Mouse (Mus musculus): Measurements from ENCODE around the gene Cryl1. TPM values are rescaled to one million over a fixed set of nuclear protein-coding genes. Genes with fewer than 3 reads are reported as not detected.

Gene Cryl1
- polyA plus RNA-seq, 1 experiment: 11.7 TPM

GRCm38 (mm10) chr14:57276481-57277012, 121.8 kb downstream of the Cryl1 start:
- DNase-seq (ENCODE audit: low read depth): no peak
- TF ChIP-seq POLR2A (IDR thresholded peaks at IDR 0.05; ENCODE audit: borderline replicate concordance, extremely low read depth, insufficient read depth, insufficient read length, poor library complexity, severe bottlenecking) (no peak), CTCF (IDR thresholded peaks at IDR 0.05; ENCODE audit: borderline replicate concordance, extremely low read depth, insufficient read depth, insufficient read length) (no peak)

GRCm38 (mm10) chr14:57272341-57272740, 126.0 kb downstream of the Cryl1 start:
- TF ChIP-seq POLR2A (IDR thresholded peaks at IDR 0.05; ENCODE audit: borderline replicate concordance, extremely low read depth, insufficient read depth, insufficient read length, poor library complexity, severe bottlenecking) (no peak), CTCF (IDR thresholded peaks at IDR 0.05; ENCODE audit: borderline replicate concordance, extremely low read depth, insufficient read depth, insufficient read length) (no peak)
- DNase-seq (ENCODE audit: low read depth): no peak

GRCm38 (mm10) chr14:57271861-57272260, 126.5 kb downstream of the Cryl1 start:
- no peak for DNase-seq (ENCODE audit: low read depth)
- TF ChIP-seq POLR2A (IDR thresholded peaks at IDR 0.05; ENCODE audit: borderline replicate concordance, extremely low read depth, insufficient read depth, insufficient read length, poor library complexity, severe bottlenecking): no peak
- TF ChIP-seq CTCF (IDR thresholded peaks at IDR 0.05; ENCODE audit: borderline replicate concordance, extremely low read depth, insufficient read depth, insufficient read length): no peak

- TF ChIP-seq POLR2A (IDR thresholded peaks at IDR 0.05; ENCODE audit: borderline replicate concordance, extremely low read depth, insufficient read depth, insufficient read length, poor library complexity, severe bottlenecking) (no peak), CTCF (IDR thresholded peaks at IDR 0.05; ENCODE audit: borderline replicate concordance, extremely low read depth, insufficient read depth, insufficient read length) (no peak)
Observed at GRCm38 (mm10) chr14:57268900-57269299, 129.4 kb downstream of the Cryl1 start.

GRCm38 (mm10) chr14:57268344-57268743, 130.0 kb downstream of the Cryl1 start:
- no peak for DNase-seq (ENCODE audit: low read depth)
- TF ChIP-seq CTCF (IDR thresholded peaks at IDR 0.05; ENCODE audit: borderline replicate concordance, extremely low read depth, insufficient read depth, insufficient read length) (no peak), POLR2A (IDR thresholded peaks at IDR 0.05; ENCODE audit: borderline replicate concordance, extremely low read depth, insufficient read depth, insufficient read length, poor library complexity, severe bottlenecking) (no peak)

More at GRCm38 (mm10) chr14:57268900-57269299, 129.4 kb downstream of the Cryl1 start:
- DNase-seq (ENCODE audit: low read depth): no peak

- DNase-seq (ENCODE audit: low read depth): no peak
- TF ChIP-seq POLR2A (IDR thresholded peaks at IDR 0.05; ENCODE audit: borderline replicate concordance, extremely low read depth, insufficient read depth, insufficient read length, poor library complexity, severe bottlenecking) (no peak), CTCF (IDR thresholded peaks at IDR 0.05; ENCODE audit: borderline replicate concordance, extremely low read depth, insufficient read depth, insufficient read length) (no peak)
Observed at GRCm38 (mm10) chr14:57263943-57264342, 134.4 kb downstream of the Cryl1 start.

GRCm38 (mm10) chr14:57259341-57259740, 139.0 kb downstream of the Cryl1 start:
- TF ChIP-seq POLR2A (IDR thresholded peaks at IDR 0.05; ENCODE audit: borderline replicate concordance, extremely low read depth, insufficient read depth, insufficient read length, poor library complexity, severe bottlenecking) (no peak), CTCF (IDR thresholded peaks at IDR 0.05; ENCODE audit: borderline replicate concordance, extremely low read depth, insufficient read depth, insufficient read length) (no peak)
- no peak for DNase-seq (ENCODE audit: low read depth)

GRCm38 (mm10) chr14:57248661-57249060, 149.7 kb downstream of the Cryl1 start:
- TF ChIP-seq POLR2A (IDR thresholded peaks at IDR 0.05; ENCODE audit: borderline replicate concordance, extremely low read depth, insufficient read depth, insufficient read length, poor library complexity, severe bottlenecking) (no peak), CTCF (IDR thresholded peaks at IDR 0.05; ENCODE audit: borderline replicate concordance, extremely low read depth, insufficient read depth, insufficient read length) (no peak)
- DNase-seq (ENCODE audit: low read depth): no peak

- TF ChIP-seq POLR2A (IDR thresholded peaks at IDR 0.05; ENCODE audit: borderline replicate concordance, extremely low read depth, insufficient read depth, insufficient read length, poor library complexity, severe bottlenecking) (no peak), CTCF (IDR thresholded peaks at IDR 0.05; ENCODE audit: borderline replicate concordance, extremely low read depth, insufficient read depth, insufficient read length) (no peak)
- DNase-seq (ENCODE audit: low read depth): no peak
Observed at GRCm38 (mm10) chr14:57246575-57246974, 151.8 kb downstream of the Cryl1 start.

- TF ChIP-seq CTCF (IDR thresholded peaks at IDR 0.05; ENCODE audit: borderline replicate concordance, extremely low read depth, insufficient read depth, insufficient read length): no peak
- TF ChIP-seq POLR2A (IDR thresholded peaks at IDR 0.05; ENCODE audit: borderline replicate concordance, extremely low read depth, insufficient read depth, insufficient read length, poor library complexity, severe bottlenecking): no peak
- DNase-seq (ENCODE audit: low read depth): no peak
Observed at GRCm38 (mm10) chr14:57242978-57243377, 155.4 kb downstream of the Cryl1 start.

GRCm38 (mm10) chr14:57235276-57235675, 163.1 kb downstream of the Cryl1 start:
- no peak for TF ChIP-seq POLR2A (IDR thresholded peaks at IDR 0.05; ENCODE audit: borderline replicate concordance, extremely low read depth, insufficient read depth, insufficient read length, poor library complexity, severe bottlenecking)
- no peak for TF ChIP-seq CTCF (IDR thresholded peaks at IDR 0.05; ENCODE audit: borderline replicate concordance, extremely low read depth, insufficient read depth, insufficient read length)
- no peak for DNase-seq (ENCODE audit: low read depth)

- TF ChIP-seq CTCF (IDR thresholded peaks at IDR 0.05; ENCODE audit: borderline replicate concordance, extremely low read depth, insufficient read depth, insufficient read length) (no peak), POLR2A (IDR thresholded peaks at IDR 0.05; ENCODE audit: borderline replicate concordance, extremely low read depth, insufficient read depth, insufficient read length, poor library complexity, severe bottlenecking) (no peak)
- peak; percentile 10 for DNase-seq (ENCODE audit: low read depth)
Observed at GRCm38 (mm10) chr14:57234711-57235110, 163.6 kb downstream of the Cryl1 start.
